Mouse (Mus musculus) lung, adult 2 months (tissue): ENCODE data around the gene Slc6a4.

Experiments
- CTCF ChIP-seq: fragments of 200-500 bp; IDR thresholded peaks from 2 replicates; pipeline ENCODE4 v1.5.1; 2011; ENCODE audit warnings: mild to moderate bottlenecking, low read length, control low read depth; ENCODE audit not compliant: insufficient read depth
- POLR2A ChIP-seq: fragments of 200-500 bp; IDR thresholded peaks from 2 replicates; pipeline ENCODE4 v1.6.1; 2011; ENCODE audit warnings: low read depth, mild to moderate bottlenecking, control low read depth, low read length, borderline replicate concordance; ENCODE audit errors: extremely low read depth

DNA sequence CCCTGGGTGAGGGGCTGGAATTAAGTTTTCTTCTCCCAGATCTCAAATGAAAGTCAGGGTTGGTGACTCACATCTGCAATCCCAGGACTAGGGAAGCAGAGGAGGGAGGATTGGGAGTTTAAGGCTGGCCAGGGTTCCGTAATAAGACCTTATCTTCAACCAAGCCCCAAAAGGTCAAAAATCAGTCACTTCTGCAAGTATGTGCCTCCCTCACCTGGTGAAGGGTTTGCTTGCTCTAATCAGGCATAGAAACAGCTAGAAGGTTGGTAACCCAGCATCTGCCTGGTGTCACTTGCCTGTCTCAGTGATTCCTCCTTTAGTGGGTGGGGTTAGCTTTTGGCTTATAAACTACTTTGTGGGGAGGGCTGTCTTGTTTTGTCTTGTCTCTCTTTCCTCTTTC, 4.0 kb downstream of the Slc6a4 start:
- TF ChIP-seq POLR2A (no peak), CTCF (no peak)
